Mouse (Mus musculus): ENCODE measurements around the gene Msantd3. TPM values are rescaled to one million over a fixed set of nuclear protein-coding genes. Genes with fewer than 3 reads are reported as not detected.

Msantd3 gene
- total RNA-seq, 2 experiments from 2014 or later = 12.7 to 17.8 TPM

DNA sequence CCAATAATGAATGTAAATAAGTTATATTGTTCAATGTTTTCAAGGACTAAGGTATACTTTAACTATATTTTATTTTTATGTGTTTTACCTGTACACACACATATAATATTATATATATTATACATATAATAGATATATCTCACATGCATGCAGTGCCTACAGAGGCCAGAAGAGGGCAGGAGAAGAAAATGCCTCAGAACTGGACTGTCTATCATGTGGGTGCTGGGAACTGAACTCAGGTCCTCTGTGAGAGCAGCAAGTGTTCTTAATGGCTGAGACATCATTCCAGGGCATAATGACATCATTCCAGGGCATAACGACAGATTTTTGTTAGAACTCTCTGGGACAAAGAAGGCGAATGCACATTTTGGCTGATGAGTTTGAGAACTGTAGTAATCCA, 47.8 kb downstream of the Msantd3 start:
- intact Hi-C loops (cut with DNase I; ENCODE audit: low total_unique reads) = no loop called here
- DNase-seq = no peak

DNA sequence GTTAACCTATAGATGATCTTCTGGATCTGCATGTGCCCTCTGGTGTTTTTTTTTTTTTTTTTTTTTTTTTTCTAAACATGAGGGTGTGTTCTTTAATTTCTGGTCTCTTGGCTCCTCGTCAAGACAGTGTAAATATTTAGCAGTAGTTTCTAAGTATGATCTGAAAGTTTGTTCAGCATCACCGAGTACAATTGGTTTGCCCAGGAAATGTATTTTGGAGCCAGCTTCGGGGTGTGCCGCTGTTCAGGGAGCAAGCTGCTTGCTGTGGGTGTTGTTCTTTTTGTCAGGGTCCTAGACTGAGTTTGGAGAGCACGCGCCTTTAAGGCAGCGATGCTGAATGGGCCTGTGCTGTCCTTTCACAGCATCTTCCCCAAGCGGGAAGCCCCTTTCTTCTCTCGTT, 48.8 kb downstream of the Msantd3 start:
- intact Hi-C loops (cut with DNase I; ENCODE audit: low total_unique reads) = no loop called here
- no peak for DNase-seq

DNA sequence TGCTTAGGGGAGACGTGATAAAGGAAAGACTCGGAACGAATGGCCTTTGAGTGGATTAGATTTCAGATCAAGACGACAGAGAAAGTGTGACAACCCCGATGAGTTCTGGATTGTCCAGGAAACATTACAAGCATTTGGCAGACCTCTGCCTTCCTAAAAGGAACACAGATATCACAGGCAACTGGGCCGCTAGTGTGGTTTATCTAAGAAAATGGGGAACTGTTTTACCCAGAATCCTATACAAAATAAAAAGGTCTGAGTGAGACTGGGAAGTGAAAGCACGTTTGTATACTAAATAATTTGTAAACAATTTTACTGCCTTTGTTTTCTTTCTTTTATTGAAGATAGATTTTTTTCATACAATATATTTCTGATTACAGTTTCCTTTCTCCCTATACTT, 51.1 kb downstream of the Msantd3 start:
- no peak for DNase-seq
- intact Hi-C loops (cut with DNase I; ENCODE audit: low total_unique reads) = no loop called here

- intact Hi-C loops (cut with DNase I; ENCODE audit: low total_unique reads) = no loop called here
These were observed 51.7 kb downstream of the Msantd3 start for GRCm38 (mm10) chr4:48591390-48591789.

DNA sequence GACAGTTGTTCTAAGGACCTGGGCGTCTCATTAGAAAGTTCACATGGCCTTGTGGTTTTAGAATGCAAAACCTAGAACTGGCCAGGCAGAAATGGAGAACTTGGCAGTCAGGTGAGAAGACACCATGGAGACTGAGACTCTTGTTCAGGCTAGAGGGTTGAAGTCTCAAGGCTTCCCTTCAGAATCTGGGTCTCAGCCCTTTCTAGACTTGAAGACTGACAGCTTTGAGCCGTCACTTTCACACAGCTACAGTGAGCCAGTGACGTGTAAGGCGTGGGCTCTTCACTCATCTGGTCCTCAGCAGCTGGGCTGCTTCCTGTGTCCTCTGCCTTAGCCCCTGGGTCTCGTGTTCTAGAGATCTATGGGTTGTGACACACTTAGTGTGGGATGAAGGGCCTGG, 52.6 kb downstream of the Msantd3 start:
- intact Hi-C loops (cut with DNase I; ENCODE audit: low total_unique reads) = no loop called here
- no peak for DNase-seq

More at GRCm38 (mm10) chr4:48591390-48591789, 51.7 kb downstream of the Msantd3 start:
- DNase-seq = no peak

- no peak for DNase-seq
- intact Hi-C loops (cut with DNase I; ENCODE audit: low total_unique reads) = no loop called here
These were observed 53.1 kb downstream of the Msantd3 start for GRCm38 (mm10) chr4:48592844-48593243.

DNA sequence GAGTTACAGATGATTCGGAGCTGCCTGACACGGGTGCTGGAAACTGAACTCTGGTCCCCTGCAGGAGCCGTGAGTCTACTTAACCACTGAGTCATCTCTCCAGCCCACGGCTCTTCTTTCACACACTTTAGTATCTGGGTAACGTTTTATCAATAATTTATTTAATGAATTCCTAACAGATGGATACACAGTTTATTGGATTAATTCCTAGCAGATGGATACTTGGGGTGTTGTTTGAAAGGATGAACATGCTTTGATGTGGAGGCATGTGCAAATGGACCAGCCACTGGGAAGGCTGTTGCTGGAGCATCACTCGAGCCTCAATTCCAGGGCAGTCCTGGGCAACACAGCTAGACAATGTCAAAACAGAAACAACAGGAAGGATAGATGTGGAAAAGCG, 56.4 kb downstream of the Msantd3 start:
- DNase-seq = no peak
- intact Hi-C loops (cut with DNase I; ENCODE audit: low total_unique reads) = no loop called here

- no peak for DNase-seq
- intact Hi-C loops (cut with DNase I; ENCODE audit: low total_unique reads) = no loop called here
These were observed 65.9 kb downstream of the Msantd3 start for GRCm38 (mm10) chr4:48605650-48606049.

DNA sequence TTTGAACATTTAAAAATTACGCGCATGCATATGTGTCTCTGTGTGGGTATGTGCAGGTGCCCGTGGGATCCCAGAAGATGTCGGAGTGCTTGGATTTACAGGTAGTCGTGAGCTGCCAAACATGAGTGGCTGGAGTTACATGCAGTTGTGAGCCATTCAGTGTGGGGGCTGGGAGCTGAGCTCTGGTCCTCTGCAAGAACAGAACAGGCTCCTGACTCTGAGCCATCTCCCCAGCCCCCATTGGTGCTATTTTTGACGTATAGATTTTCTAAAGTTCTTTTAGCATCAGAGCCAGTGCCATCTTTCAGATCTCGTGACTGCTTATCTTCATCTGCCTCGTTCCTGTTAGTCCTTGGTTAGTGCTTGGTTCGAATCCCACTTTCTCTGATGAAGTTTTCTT, 69.8 kb downstream of the Msantd3 start:
- no peak for DNase-seq
- intact Hi-C loops (cut with DNase I; ENCODE audit: low total_unique reads) = no loop called here

DNA sequence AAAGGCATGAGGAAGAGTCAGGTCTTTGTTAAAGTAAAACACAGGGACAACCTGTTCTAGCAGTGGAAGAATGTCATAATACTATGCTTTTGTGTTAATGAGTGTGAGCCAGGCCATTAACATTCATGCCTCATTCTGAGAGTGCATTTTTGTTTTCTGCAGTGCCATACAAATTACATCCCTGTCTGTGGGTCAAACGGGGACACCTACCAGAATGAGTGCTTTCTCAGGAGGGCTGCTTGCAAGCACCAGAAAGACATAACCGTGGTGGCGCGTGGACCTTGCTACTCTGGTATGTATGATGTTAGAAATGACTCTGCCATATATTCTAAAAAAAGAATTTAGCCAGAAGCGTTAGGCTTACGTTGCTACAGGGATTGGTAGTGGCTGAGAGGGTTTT, 70.5 kb downstream of the Msantd3 start:
- DNase-seq = no peak
- intact Hi-C loops (cut with DNase I; ENCODE audit: low total_unique reads) = no loop called here

Other genes with a start within 250 kb of the Msantd3 start
- 10 to 100 TPM in 1 of 2 experiments, 1 to 10 TPM in 1; 9.8 to 10.2 TPM for gene Tex10, start 66.5 kb upstream of the Msantd3 start, total RNA-seq (2021)
- gene Tmeff1, start 45.2 kb downstream of the Msantd3 start, total RNA-seq (2021) = 1 to 10 TPM; 1.0 to 1.1 TPM
- gene Cavin4, start 123.6 kb downstream of the Msantd3 start, total RNA-seq (2021) = 100 to 1,000 TPM; 138 to 167 TPM

Measured in gastrocnemius, postnatal 14 days (tissue).